Mouse (Mus musculus) heart, adult 9 months (tissue): ENCODE results near the gene Bmpr2.
"Not testable (repeated sequence)": the region's sequence is repeated elsewhere in the genome, so short reads cannot be mapped to it uniquely, and the experiment has no call there.

ENCODE experiments used
- DNase-seq, 2 experiments: peaks; one replicate each; pipeline ENCODE4 v3.0.0; 2022; ENCODE audit warnings: low spot score in 2 of 2

The Bmpr2 gene

GRCm38 (mm10) chr1:59763164-59763768 is at the start of gene Bmpr2:
Gene Bmpr2 (plus strand): TSS chr1:59763400.
- peak; percentile 89 to 90 for DNase-seq

- DNase-seq: peak in 1 of 2 experiments; percentile 18
Observed at GRCm38 (mm10) chr1:59719900-59720299, 43.3 kb upstream of the Bmpr2 start.

- no peak for DNase-seq
Observed at GRCm38 (mm10) chr1:59725661-59726060, 37.5 kb upstream of the Bmpr2 start.

- no peak for DNase-seq
Observed at GRCm38 (mm10) chr1:59730106-59730505, 33.1 kb upstream of the Bmpr2 start.

GRCm38 (mm10) chr1:59730737-59731136 is 32.5 kb upstream of the Bmpr2 start:
- no peak for DNase-seq

GRCm38 (mm10) chr1:59734076-59734475 is 29.1 kb upstream of the Bmpr2 start:
- DNase-seq: peak; percentile 5 to 9

- DNase-seq: no peak
Observed at GRCm38 (mm10) chr1:59738768-59739414, 24.3 kb upstream of the Bmpr2 start.

GRCm38 (mm10) chr1:59739577-59740354 is 23.4 kb upstream of the Bmpr2 start:
- DNase-seq: peak; percentile 21 to 36

- no peak for DNase-seq
Observed at GRCm38 (mm10) chr1:59749047-59749446, 14.2 kb upstream of the Bmpr2 start.

GRCm38 (mm10) chr1:59749724-59750123 is 13.5 kb upstream of the Bmpr2 start:
- DNase-seq: not testable (repeated sequence)

- no peak for DNase-seq
Observed at GRCm38 (mm10) chr1:59755298-59755697, 7.9 kb upstream of the Bmpr2 start.

- no peak for DNase-seq
Observed at GRCm38 (mm10) chr1:59758325-59758724, 4.9 kb upstream of the Bmpr2 start.

GRCm38 (mm10) chr1:59762208-59762607 is 992 bp upstream of the Bmpr2 start:
- DNase-seq: peak; percentile 18 to 23

GRCm38 (mm10) chr1:59762651-59763163 is 493 bp upstream of the Bmpr2 start:
- DNase-seq: no peak

GRCm38 (mm10) chr1:59763781-59764251 is 616 bp downstream of the Bmpr2 start:
- DNase-seq: peak; percentile 54 to 59

- peak; percentile 61 to 64 for DNase-seq
Observed at GRCm38 (mm10) chr1:59764407-59764971, 1.3 kb downstream of the Bmpr2 start.

- DNase-seq: peak in 1 of 2 experiments; percentile 19
Observed at GRCm38 (mm10) chr1:59765279-59765678, 2.1 kb downstream of the Bmpr2 start.

- DNase-seq: peak; percentile 18 to 42
Observed at GRCm38 (mm10) chr1:59766626-59767025, 3.4 kb downstream of the Bmpr2 start.

GRCm38 (mm10) chr1:59771871-59772270 is 8.7 kb downstream of the Bmpr2 start:
- DNase-seq: peak; percentile 47 to 65

GRCm38 (mm10) chr1:59781080-59781479 is 17.9 kb downstream of the Bmpr2 start:
- DNase-seq: no peak

- no peak for DNase-seq
Observed at GRCm38 (mm10) chr1:59788975-59789374, 25.8 kb downstream of the Bmpr2 start.

- DNase-seq: no peak
Observed at GRCm38 (mm10) chr1:59789741-59790140, 26.5 kb downstream of the Bmpr2 start.
